Mouse (Mus musculus): Measurements from ENCODE around the gene Dgcr8. TPM values are rescaled to one million over a fixed set of nuclear protein-coding genes. Genes with fewer than 3 reads are reported as not detected.

Gene Dgcr8
- polyA plus RNA-seq, 1 experiment from 2014 or later: 40.9 TPM

DNA sequence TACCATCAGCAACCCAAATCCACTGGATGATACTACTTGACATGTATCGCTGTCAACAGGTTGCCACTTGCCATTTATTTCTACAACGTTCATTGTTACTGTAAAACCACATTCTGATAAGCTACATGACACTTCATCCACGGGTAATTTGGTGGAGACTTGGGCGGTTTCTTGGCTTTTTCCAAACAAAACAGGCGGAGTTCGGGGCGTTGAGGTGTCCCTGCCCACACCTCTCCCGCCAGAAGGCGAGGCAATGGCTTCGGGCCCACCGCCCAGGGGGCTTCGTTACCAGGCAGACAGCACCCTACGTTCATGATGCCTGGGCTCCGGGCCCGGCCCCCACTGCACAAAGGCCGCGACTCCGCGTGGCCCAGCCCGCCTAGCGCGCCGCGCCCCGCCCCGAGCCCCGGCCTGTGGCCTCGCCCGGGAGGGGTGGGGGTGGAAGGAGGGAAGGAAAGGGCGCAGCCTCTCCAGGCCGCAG is 425 bp downstream of the Dgcr8 start:
- H3K4me3 ChIP-seq: peak overlapping the region; percentile 89

DNA sequence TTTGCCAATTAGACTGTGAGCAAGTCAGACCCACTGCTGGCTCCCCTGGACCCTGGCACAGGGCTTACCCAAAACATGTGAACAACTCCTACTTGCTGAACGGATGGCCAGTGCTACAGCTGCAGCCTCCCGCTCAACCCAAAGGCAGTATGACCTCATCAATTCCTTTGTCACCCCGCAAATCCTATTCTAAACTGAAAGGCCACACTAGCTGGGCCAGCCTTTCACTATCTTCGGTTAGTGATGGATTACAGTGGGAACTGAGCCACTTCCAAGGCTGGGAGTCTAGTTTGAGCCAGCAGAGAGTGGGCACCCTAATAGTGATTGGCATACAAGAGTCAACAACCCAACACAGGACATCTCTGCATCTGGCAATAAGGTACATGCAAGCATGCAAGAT is 880 bp downstream of the Dgcr8 start:
- peaks cover 19% of the 10 kb centered on the region for H3K36me3 ChIP-seq
- H3K4me2 ChIP-seq (replicated peaks): peak overlapping the region; percentile 85
- H3K4me1 ChIP-seq: peaks cover 36% of the 10 kb centered on the region
- H3K9me3 ChIP-seq: no peaks in the 10 kb centered on the region
- ATAC-seq (replicated peaks): no peak
- H3K9ac ChIP-seq (replicated peaks): peak overlapping the region; percentile 95
- no peaks in the 10 kb centered on the region for H3K27me3 ChIP-seq
- peak overlapping the region; percentile 81; the same call in 1 of the 2 replicates for H3K27ac ChIP-seq (replicated peaks)
- WGBS: 0% methylated on average over 4 of the region's 4 CpGs
- peak overlapping the region; percentile 89 for H3K4me3 ChIP-seq

More for the DNA sequence above, 425 bp downstream of the Dgcr8 start:
- H3K4me1 ChIP-seq: peaks cover 36% of the 10 kb centered on the region
- peaks cover 14% of the 10 kb centered on the region for H3K36me3 ChIP-seq
- WGBS: 0% methylated on average over 29 of the region's 31 CpGs
- H3K9ac ChIP-seq (replicated peaks): peak overlapping the region; percentile 95
- peak; percentile 80 for ATAC-seq (replicated peaks)
- H3K27ac ChIP-seq (replicated peaks): peak overlapping the region; percentile 81
- H3K27me3 ChIP-seq: no peaks in the 10 kb centered on the region
- H3K4me2 ChIP-seq (replicated peaks): peak overlapping the region; percentile 85
- H3K9me3 ChIP-seq: no peaks in the 10 kb centered on the region

DNA sequence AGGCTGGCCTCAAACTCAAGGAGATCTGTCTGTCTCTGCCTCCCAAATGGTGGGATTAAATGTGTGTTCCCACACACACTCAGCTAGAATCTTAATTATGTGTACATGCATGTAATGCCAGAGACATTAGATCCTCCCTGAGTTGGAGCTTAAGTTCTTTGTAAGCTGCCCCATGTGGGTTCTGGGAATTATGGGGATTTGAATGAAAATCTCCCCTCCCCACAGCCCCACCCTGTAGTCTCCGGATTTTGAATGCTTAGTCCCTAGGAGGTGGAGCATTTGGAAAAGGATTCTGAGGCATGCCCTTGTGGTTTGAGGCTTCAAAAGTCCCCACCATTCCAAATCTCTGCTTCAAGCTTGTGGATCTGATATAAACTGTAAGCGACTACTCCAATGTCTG is 13.9 kb downstream of the Dgcr8 start:
- Histone ChIP-seq H3K4me1 (no peaks in the 10 kb centered on the region), H3K36me3 (peaks cover 93% of the 10 kb centered on the region), H3K4me3 (no peak overlapping the region), H3K27ac (replicated peaks) (no peak overlapping the region), H3K9ac (replicated peaks) (no peak overlapping the region), H3K9me3 (no peaks in the 10 kb centered on the region), H3K27me3 (no peaks in the 10 kb centered on the region), H3K4me2 (replicated peaks) (no peak overlapping the region)
- WGBS: 68% methylated on average over 2 of the region's 2 CpGs
- no peak for ATAC-seq (replicated peaks)

DNA sequence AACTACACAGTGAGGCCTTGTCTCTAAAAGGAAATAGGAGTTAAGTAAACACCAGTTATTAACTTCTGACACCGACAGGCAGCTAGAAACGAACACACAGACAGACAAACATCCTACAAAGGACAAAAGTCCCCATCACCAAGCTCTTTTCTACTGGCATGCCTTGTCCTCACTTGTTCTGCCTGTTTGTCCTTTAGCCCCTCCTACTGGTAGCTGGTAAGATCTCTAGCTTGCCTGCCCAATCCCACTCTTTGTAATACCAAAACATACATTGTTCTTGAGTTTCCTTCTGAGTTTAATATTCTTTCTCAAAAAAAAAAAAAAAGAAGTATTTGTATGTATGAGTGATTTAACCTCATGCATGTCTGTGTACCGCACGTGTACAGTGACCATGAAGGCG is 20.9 kb downstream of the Dgcr8 start:
- Histone ChIP-seq H3K9me3 (no peaks in the 10 kb centered on the region), H3K4me2 (replicated peaks) (no peak overlapping the region), H3K27me3 (no peaks in the 10 kb centered on the region), H3K9ac (replicated peaks) (no peak overlapping the region), H3K36me3 (peaks cover 87% of the 10 kb centered on the region), H3K27ac (replicated peaks) (no peak overlapping the region), H3K4me3 (no peak overlapping the region), H3K4me1 (no peaks in the 10 kb centered on the region)
- WGBS: 91% methylated on average over 5 of the region's 5 CpGs
- ATAC-seq (replicated peaks): no peak

DNA sequence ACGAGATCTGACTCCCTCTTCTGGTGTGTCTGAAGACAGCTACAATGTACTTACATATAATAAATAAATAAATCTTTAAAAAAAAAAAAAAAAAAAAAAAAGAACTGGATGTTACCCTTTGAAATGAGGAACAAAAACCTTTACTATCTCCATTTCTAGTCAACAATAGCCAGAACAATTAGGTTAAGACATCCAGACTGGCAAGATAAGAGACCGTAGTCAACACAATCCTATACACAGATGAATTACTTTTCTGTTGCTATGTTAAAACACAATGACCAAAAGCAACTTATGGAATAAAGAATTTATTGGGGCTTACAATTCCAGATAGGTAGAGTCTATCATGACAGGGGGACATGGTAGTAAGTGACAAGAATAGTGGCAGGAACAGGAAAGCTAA is 24.0 kb downstream of the Dgcr8 start:
- Histone ChIP-seq H3K4me2 (replicated peaks) (no peak overlapping the region), H3K9me3 (no peaks in the 10 kb centered on the region), H3K27ac (replicated peaks) (no peak overlapping the region), H3K36me3 (peaks cover 80% of the 10 kb centered on the region), H3K9ac (replicated peaks) (no peak overlapping the region), H3K27me3 (no peaks in the 10 kb centered on the region), H3K4me3 (no peak overlapping the region), H3K4me1 (no peaks in the 10 kb centered on the region)
- no peak for ATAC-seq (replicated peaks)
- WGBS: 88% methylated on average over 2 of the region's 2 CpGs

DNA sequence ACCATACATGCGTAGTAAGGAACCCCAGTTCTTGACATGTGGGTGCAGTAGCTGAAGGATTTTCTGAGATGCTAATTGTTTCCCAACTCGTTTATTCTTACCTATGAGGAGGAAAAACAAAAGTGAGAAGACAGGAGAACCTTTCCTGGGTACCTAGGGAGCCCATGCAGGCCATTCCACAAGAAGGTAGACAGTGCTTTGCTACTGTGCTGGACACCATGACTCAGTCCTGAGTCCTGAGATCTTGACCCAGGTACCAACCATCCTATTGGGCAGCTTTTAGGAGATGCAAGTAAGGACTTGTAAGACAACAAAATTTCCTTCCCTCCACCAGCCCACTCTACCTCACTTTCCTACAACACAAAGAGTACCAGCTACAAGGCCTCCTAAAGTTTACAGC is 30.8 kb downstream of the Dgcr8 start, which contains the start of gene Gm49776:
TSS of gene Gm49776 (minus strand) at position 101 of the 400 bp plus-strand sequence.
- WGBS: 94% methylated on average over 2 of the region's 2 CpGs
- no peak within 1 kb of the TSS for H3K9ac ChIP-seq (replicated peaks)
- no peak for ATAC-seq (replicated peaks)

DNA sequence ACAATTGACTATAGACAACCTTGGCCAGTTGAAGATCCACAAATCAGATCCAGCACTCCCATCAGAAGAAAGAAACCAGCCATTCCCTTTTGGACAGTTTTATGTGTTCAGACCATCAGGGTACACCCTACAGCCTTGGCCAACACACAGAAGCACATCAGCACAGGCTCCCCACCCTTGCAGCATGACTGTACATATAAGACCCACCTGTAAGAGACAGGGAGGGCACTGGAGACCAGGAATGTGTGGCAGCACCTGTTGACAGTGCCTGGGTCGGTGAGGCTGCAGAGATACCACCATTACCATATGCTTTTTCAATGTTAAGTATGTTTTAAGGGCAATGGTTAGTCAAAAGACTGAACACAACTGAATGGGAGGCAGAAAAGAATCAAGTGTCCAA is 35.2 kb downstream of the Dgcr8 start:
- no peak overlapping the region for H3K4me3 ChIP-seq
- peaks cover 79% of the 10 kb centered on the region for H3K36me3 ChIP-seq
- no peaks in the 10 kb centered on the region for H3K9me3 ChIP-seq
- H3K9ac ChIP-seq (replicated peaks): no peak overlapping the region
- ATAC-seq (replicated peaks): no peak
- no peaks in the 10 kb centered on the region for H3K27me3 ChIP-seq
- WGBS: 81% methylated on average over 1 of the region's 1 CpGs
- peaks cover 21% of the 10 kb centered on the region for H3K4me1 ChIP-seq
- no peak overlapping the region for H3K27ac ChIP-seq (replicated peaks)
- no peak overlapping the region for H3K4me2 ChIP-seq (replicated peaks)

More for the DNA sequence above, 30.8 kb downstream of the Dgcr8 start, which contains the start of gene Gm49776:
- Histone ChIP-seq H3K4me1 (no peaks in the 10 kb centered on the region), H3K9me3 (no peaks in the 10 kb centered on the region), H3K4me2 (replicated peaks) (no peak within 1 kb of the TSS), H3K4me3 (no peak within 1 kb of the TSS), H3K27ac (replicated peaks) (no peak within 1 kb of the TSS), H3K27me3 (no peaks in the 10 kb centered on the region), H3K36me3 (peaks cover 91% of the 10 kb centered on the region)

DNA sequence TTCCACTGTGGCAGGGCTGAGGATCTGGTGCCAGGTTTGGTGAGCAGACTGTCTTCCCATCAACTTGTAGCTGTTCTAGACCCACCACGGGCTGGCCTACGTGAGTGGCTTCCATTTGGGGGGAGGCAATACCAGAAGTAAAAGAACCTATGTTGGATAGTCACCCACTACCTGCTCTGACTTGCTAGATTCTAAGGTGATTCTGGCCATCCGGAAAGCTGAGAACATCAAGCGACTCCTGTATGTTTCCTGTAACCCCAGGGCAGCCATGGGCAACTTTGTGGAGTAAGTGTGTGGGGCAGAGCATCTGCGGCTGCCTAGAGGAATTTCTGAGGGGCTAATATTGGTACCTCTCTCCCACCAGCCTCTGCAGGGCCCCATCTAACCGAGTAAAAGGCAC is 36.3 kb downstream of the Dgcr8 start:
- WGBS: 87% methylated on average over 6 of the region's 6 CpGs
- no peak for ATAC-seq (replicated peaks)

DNA sequence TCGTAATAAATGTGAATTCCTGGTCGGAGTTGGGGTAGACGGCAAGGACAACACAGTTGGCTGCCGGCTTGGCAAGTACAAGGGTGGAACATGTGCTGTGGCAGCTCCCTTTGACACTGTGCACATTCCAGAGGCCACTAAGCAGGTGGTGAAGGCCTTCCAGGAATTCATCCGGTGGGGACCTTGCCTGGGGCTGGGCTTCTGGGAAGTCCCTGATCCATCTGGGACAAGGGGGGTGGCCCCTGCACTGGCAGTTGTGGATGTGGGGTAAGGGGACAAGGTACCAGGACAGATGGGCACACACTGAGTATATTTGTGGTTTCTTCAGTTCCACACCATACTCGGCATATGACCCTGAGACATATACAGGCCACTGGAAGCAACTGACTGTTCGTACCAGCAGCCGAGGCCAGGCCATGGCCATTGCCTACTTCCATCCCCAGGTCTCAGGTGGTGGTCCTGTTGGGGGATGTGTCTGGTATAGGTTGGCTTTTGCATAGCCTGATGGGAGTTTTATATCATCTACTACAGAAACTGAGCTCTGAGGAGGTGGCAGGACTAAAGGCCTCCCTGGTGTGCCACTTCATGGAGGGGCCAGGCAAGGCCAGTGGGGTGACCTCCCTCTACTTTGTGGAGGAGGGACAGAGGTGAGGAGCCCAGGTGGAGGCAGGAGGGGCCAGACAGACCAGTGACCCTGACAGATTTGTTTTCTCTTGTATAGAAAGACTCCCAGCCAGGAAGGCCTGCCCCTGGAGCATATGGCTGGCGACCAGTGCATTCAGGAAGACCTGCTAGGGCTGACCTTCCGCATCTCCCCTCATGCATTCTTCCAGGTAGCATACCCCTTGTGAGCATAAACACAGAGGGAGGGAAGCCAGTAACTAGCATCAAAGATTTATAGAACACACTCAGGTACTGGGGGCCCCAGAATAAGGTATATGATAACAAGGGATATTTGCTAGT is 37.9 kb downstream of the Dgcr8 start:
- 66% methylated on average over 10 of the region's 10 CpGs for WGBS
- ATAC-seq (replicated peaks): no peak
- no peak overlapping the region for H3K27ac ChIP-seq (replicated peaks)
- H3K36me3 ChIP-seq: peaks cover 63% of the 10 kb centered on the region
- H3K4me1 ChIP-seq: peaks cover 36% of the 10 kb centered on the region
- H3K27me3 ChIP-seq: no peaks in the 10 kb centered on the region
- H3K9ac ChIP-seq (replicated peaks): no peak overlapping the region
- peak overlapping the region; percentile 60; the same call in 1 of the 2 replicates for H3K4me3 ChIP-seq
- H3K4me2 ChIP-seq (replicated peaks): peak overlapping the region; percentile 84
- H3K9me3 ChIP-seq: no peaks in the 10 kb centered on the region

More for the DNA sequence above, 36.3 kb downstream of the Dgcr8 start:
- Histone ChIP-seq H3K27me3 (no peaks in the 10 kb centered on the region), H3K27ac (replicated peaks) (no peak overlapping the region), H3K9me3 (no peaks in the 10 kb centered on the region), H3K4me2 (replicated peaks) (no peak overlapping the region), H3K36me3 (peaks cover 70% of the 10 kb centered on the region), H3K4me3 (no peak overlapping the region), H3K4me1 (peaks cover 22% of the 10 kb centered on the region), H3K9ac (replicated peaks) (no peak overlapping the region)

DNA sequence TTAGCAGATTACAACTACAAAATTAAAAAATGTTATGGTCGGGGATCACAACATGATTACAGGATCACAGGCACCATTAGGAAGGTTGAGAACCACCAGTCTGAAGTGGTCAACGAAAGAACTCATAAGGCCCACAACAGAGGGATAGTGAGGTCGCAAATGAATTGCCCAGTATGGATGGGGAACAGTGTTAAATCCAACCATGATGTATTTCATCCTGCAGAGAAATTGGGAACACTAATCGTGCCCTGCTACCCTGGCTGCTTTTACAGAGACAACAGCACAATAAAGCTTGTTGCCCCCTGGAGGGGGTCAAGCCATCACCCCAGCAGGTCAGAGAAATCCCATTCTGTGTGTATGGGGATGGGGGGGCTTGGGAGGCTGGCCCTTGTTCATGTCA is 38.8 kb downstream of the Dgcr8 start:
- H3K9me3 ChIP-seq: no peaks in the 10 kb centered on the region
- WGBS: 49% methylated on average over 4 of the region's 4 CpGs
- peaks cover 63% of the 10 kb centered on the region for H3K36me3 ChIP-seq
- peak overlapping the region; percentile 60 for H3K4me3 ChIP-seq
- peaks cover 36% of the 10 kb centered on the region for H3K4me1 ChIP-seq
- H3K27ac ChIP-seq (replicated peaks): no peak overlapping the region
- H3K4me2 ChIP-seq (replicated peaks): peak overlapping the region; percentile 84
- H3K27me3 ChIP-seq: no peaks in the 10 kb centered on the region
- peak overlapping the region; percentile 74 for H3K9ac ChIP-seq (replicated peaks)
- no peak for ATAC-seq (replicated peaks)

DNA sequence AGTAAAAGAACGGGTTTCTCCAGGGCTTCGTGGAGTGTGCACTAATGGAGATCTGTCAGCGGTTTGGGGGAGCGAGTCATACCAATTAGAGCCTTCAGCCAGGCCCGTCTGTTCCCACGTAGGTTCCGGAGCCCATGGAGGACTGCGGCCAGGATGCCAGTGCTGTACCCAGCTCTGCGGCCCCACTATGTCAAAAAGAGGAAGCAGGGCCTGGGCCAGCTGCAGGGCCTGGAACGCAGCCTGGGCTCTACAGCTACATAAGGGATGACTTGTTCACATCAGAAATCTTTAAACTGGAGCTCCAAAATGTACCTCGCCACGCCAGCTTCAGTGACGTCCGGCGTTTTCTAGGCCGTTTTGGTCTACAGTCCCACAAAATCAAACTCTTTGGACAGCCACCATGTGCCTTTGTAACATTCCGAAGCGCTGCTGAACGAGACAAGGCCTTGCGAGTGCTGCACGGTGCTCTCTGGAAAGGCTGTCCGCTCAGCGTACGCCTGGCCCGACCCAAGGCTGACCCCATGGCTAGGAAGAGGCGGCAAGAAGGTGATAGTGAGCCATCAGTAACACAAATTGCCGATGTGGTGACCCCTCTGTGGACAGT is 39.6 kb downstream of the Dgcr8 start:
- WGBS: 9% methylated on average over 27 of the region's 27 CpGs
- Histone ChIP-seq H3K9me3 (no peaks in the 10 kb centered on the region), H3K27me3 (no peaks in the 10 kb centered on the region), H3K4me1 (peaks cover 36% of the 10 kb centered on the region), H3K27ac (replicated peaks) (peak overlapping the region; percentile 90), H3K9ac (replicated peaks) (peak overlapping the region; percentile 74), H3K4me3 (peak overlapping the region; percentile 60), H3K4me2 (replicated peaks) (peak overlapping the region; percentile 84), H3K36me3 (peaks cover 63% of the 10 kb centered on the region)
- peak; percentile 37 for ATAC-seq (replicated peaks)
